ENCODE assay signal across 10 mouse cellular contexts in genomic region chr1:38934668-38935067, GRCm38 (mm10). TPM values are rescaled to one million over a fixed set of nuclear protein-coding genes. Genes with fewer than 3 reads are reported as not detected.
DNase-seq lines count a peak whose midpoint lies in the region; ATAC-seq and TF ChIP-seq lines count a peak whose summit lies in the region.
"Had no signal": no experiment of that assay in that cellular context is flagged by ENCODE, and none has a peak within 500 bp of the region (broad histone marks: within the 10 kb centered on the region; RNA-seq: fewer than 3 reads in every experiment).

No protein-coding gene starts in this region.

- H3K27me3 ChIP-seq in kidney, embryonic 15.5 days = no peaks in the 10 kb centered on the region
- H3K27me3 ChIP-seq in Patski = peaks cover 15% of the 10 kb centered on the region
- no peaks in the 10 kb centered on the region for H3K27me3 ChIP-seq in heart, embryonic 11.5 days (ENCODE audit: control insufficient read depth, insufficient read depth, low read length)

- CTCF ChIA-PET in Patski (lab: Charles Lee) = interaction anchor here (0.6 to 1.4 kb wide), 2 partner anchors 72 to 136 kb away, joined by 3 to 4 read pairs; no protein-coding TSS in a partner anchor

- 23% methylated on average over 5 of the region's 5 CpGs for WGBS in kidney, embryonic 15.5 days
- 34% methylated on average over 5 of the region's 5 CpGs for WGBS in heart, embryonic 11.5 days (ENCODE audit: insufficient replicate concordance)

- no peak overlapping the region for H3K4me2 ChIP-seq in kidney, embryonic 15.5 days
- no peak overlapping the region for H3K4me2 ChIP-seq in heart, embryonic 11.5 days

- no peaks in the 10 kb centered on the region for H3K9me3 ChIP-seq in kidney, embryonic 15.5 days (replicated peaks)
- H3K9me3 ChIP-seq in heart, embryonic 11.5 days (replicated peaks; ENCODE audit: control insufficient read depth, low read length) = no peaks in the 10 kb centered on the region

- ATAC-seq in kidney, embryonic 15.5 days (replicated peaks; ENCODE audit: low FRiP score) = no peak
- ATAC-seq in Patski = no peak
- ATAC-seq in common myeloid progenitor, adult 5-6 weeks (replicated peaks; ENCODE audit: low read depth, poor library complexity, severe bottlenecking) = 0 out of 2 replicates have a peak, but pooled peaks have one; percentile 42
- no peak for ATAC-seq in heart, embryonic 11.5 days (replicated peaks; ENCODE audit: insufficient number of reproducible peaks, low FRiP score, low TSS enrichment)

- peak; percentile 10 for DNase-seq in kidney, postnatal 10 days
- DNase-seq in B cell, adult 2 months = peak; percentile 66 to 69
- DNase-seq in Patski (ENCODE audit: low read depth, low spot score) (no peak), MN1 (ENCODE audit: low spot score) (no peak)
- peak; percentile 77 for DNase-seq in retina, embryonic 14.5 days (ENCODE audit: low spot score)

- peak; percentile 58 for TF ChIP-seq CTCF in Patski (IDR thresholded peaks at IDR 0.05)

- H3K4me1 ChIP-seq in kidney, embryonic 15.5 days = no peaks in the 10 kb centered on the region
- no peaks in the 10 kb centered on the region for H3K4me1 ChIP-seq in heart, embryonic 11.5 days (ENCODE audit: control insufficient read depth, insufficient read depth, low read length)

- in situ Hi-C loops in Patski (cut with MboI; ENCODE audit: low pct_unique_long_range_greater_than_20kb) = no loop called here

- no peaks in the 10 kb centered on the region for H3K36me3 ChIP-seq in kidney, embryonic 15.5 days
- no peaks in the 10 kb centered on the region for H3K36me3 ChIP-seq in heart, embryonic 11.5 days (ENCODE audit: control insufficient read depth, insufficient read depth, low read length)

- H3K4me3 ChIP-seq in kidney, embryonic 15.5 days (replicated peaks) = no peak overlapping the region
- H3K4me3 ChIP-seq in heart, embryonic 11.5 days (ENCODE audit: low read depth, low read length) = no peak overlapping the region
- H3K4me3 ChIP-seq: erythroblast, embryonic 14.5 days had no signal

- POLR2A ChIA-PET in Patski (lab: Charles Lee) = interaction anchor here (0.7 kb wide), 1 partner anchor 1303 kb away, joined by 5 read pairs; no protein-coding TSS in a partner anchor

- no peak overlapping the region for H3K9ac ChIP-seq in kidney, embryonic 15.5 days
- no peak overlapping the region for H3K9ac ChIP-seq in heart, embryonic 11.5 days (ENCODE audit: low read depth, low read length)

- H3K27ac ChIP-seq in kidney, embryonic 15.5 days = no peak overlapping the region
- H3K27ac ChIP-seq in heart, embryonic 11.5 days (ENCODE audit: low read depth, low read length) = no peak overlapping the region

RNA-seq across cellular contexts. Expression of gene Nms, which starts 4.3 kb away (rescaled TPM):
- polyA plus RNA-seq in kidney, embryonic 15.5 days (2015; fragmentation: Nextera tagmentation; extraction: Ambion mirVana) = not detected in 2 replicates
- polyA plus RNA-seq in Patski (2021) = not detected
- not detected in 2 replicates for total RNA-seq in common myeloid progenitor, adult 5-6 weeks (2017)
- polyA plus RNA-seq in heart, embryonic 11.5 days (2014; fragmentation: Nextera tagmentation; extraction: Ambion mirVana) = not detected in 2 replicates
- polyA plus RNA-seq: erythroblast, embryonic 14.5 days; liver, embryonic 16.5 days had no signal

RNA-seq across cellular contexts. Expression of gene Chst10, which starts 36.7 kb away (rescaled TPM):
- polyA plus RNA-seq in kidney, embryonic 15.5 days (2015; fragmentation: Nextera tagmentation; extraction: Ambion mirVana) = 4.1 and 4.8 TPM in 2 replicates
- polyA plus RNA-seq in Patski (2021) = 7.7 TPM
- total RNA-seq in common myeloid progenitor, adult 5-6 weeks (2017) = 3.5 TPM in 2 replicates
- polyA plus RNA-seq in heart, embryonic 11.5 days (2014; fragmentation: Nextera tagmentation; extraction: Ambion mirVana) = 5.9 and 7.1 TPM in 2 replicates

RNA-seq across cellular contexts. Expression of gene Pdcl3, which starts 50.7 kb away (rescaled TPM):
- 177 and 183 TPM in 2 replicates for polyA plus RNA-seq in kidney, embryonic 15.5 days (2015; fragmentation: Nextera tagmentation; extraction: Ambion mirVana)
- 235 TPM for polyA plus RNA-seq in Patski (2021)
- total RNA-seq in common myeloid progenitor, adult 5-6 weeks (2017) = 40.8 and 83.4 TPM in 2 replicates
- 145 and 146 TPM in 2 replicates for polyA plus RNA-seq in heart, embryonic 11.5 days (2014; fragmentation: Nextera tagmentation; extraction: Ambion mirVana)

Comparison
In these comparisons a context has a peak if more than half of its experiments do, and no peak if none do; other contexts are left out.
1. DNase-seq: peak in kidney, postnatal 10 days (single experiment), B cell, adult 2 months (2 of 2) and retina, embryonic 14.5 days (single experiment); none in Patski (single experiment) and MN1 (single experiment).